Mouse (Mus musculus): Measurements from ENCODE around the gene Ubqln1. TPM values are rescaled to one million over a fixed set of nuclear protein-coding genes. Genes with fewer than 3 reads are reported as not detected.

Ubqln1 gene
- polyA plus RNA-seq, 1 experiment: 88.9 TPM

DNA sequence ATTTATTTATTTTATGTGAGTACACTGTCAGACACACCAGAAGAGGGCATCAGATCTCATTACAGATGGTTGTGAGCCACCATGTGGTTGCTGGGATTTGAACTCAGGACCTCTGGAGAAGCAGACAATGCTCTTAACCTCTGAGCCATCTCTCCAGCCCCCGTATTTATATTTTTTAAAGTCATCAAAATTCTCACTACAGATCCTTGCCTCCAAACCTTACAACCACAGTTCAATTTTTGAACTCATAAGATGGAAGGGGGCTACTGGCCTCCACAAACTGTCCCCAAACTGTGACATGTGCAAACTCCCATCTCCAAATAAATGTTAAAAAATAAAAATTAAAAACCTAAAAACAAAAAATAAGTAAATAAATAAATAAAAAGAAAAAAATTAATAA lies 67.7 kb downstream of the Ubqln1 start:
- TF ChIP-seq GATA1 (IDR thresholded peaks at IDR 0.05; ENCODE audit: low read length): no peak

DNA sequence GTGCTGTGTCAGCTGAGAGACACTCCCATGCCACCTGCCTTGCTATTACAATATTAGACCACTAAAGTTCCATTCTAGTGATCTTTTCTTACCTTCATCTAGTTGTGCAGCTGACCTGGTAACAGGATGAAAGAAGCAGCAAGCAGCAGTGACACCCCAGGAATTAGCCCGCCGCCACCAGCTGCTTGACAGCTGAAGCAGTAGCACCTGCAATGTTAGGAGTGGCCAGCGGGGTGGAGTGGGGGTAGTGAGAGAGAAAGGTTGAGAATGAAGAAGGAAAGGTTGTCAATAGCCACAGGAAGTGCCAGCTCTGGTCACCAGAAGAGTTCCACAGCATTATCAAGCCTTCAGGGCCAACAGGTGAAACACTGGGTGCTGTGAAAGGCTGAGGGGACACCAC lies 83.8 kb downstream of the Ubqln1 start:
- TF ChIP-seq GATA1 (IDR thresholded peaks at IDR 0.05; ENCODE audit: low read length): no peak

DNA sequence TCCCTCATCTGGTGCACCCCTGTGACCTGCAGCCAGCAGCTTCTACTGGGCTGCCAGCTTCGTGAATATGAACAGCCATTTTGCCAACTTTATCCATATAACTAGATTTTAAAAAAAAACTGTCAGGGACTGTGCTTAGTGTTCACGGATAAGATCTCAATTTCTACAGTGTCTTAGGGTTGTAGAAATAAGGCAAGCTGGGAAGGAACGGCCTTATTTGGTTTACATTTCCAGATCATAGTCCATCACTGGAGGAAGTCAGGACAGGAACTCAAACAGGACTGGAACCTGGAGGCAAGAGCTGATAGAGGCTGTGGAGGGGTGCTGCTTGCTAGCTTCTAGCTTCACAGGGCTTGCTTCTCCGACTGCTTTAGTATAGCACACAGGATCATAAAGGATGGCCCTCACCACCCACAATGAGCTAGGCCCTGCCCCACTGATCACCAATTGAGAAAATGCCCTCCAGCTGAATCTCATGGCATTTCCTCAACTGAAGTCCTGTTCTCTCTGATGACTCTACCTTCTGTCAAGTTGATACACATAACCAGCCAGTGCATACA lies 85.7 kb downstream of the Ubqln1 start:
- TF ChIP-seq GATA1 (IDR thresholded peaks at IDR 0.05; ENCODE audit: low read length): no peak

DNA sequence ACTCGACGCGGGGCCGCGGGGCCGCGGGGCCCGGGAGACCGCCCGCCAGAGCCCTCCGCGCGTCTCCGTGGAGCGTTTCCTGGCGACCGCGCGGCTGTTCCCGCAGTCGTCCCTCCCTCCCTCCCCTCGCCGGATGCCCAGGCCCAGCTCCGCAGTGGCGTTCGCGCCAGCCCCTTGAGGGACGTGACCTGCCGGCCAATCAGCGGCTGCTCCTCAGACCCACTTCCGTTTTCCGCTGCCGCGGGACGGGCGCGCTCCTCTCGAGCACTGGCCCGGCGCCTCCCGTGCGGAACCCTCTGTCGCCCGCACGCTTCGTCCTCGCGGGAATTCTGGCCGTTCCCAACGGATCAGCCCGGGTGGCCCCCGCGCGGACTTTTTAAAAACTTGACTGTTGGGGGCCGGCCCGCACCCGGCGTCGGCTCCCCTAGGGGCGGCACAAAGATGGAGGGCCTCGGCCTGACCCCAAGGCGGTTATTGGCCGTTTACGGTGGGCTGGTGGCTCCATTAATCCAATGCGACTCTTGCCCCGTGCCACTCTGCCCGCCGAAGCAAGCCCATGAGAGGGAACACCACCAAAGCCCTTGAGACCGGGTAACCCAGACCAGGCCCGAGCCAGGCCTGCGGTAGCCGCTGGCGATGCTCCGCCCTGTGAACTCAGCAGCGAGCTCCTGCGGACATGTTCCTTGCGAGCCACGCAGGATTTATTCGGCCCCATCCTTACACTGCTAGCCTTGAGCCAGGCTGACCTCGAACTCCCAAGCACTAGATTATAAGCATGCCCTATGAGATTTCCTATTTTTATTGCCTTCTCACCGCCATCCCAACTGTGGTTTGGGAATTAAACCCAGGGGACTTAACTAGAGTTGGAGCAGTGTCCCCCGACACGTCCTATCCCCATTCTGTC lies 86.4 kb downstream of the Ubqln1 start:
- TF ChIP-seq GATA1 (IDR thresholded peaks at IDR 0.05; ENCODE audit: low read length): no peak

DNA sequence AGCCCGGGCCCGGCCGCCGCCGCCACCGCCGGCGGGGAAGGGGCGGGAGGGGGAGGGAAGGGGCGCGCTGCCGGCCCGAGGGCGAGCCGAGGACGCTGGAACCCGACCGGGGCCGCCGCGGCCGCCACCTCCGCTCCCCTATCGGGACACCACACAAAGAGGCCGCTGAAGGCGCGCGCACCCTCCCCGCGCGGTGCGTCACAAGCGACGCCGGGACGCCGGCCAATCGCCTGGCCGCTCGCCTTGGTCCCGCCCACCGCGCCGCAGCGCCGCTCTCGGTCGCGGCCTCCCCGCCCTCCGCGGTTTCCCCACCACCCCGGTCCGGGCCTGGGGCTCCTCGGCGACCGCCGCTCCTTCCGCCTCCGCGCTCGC lies 87.1 kb downstream of the Ubqln1 start, which contains the start of gene Hnrnpa0:
Gene Hnrnpa0 (minus strand): TSS at position 161 of the 372 bp plus-strand sequence.
- TF ChIP-seq GATA1 (IDR thresholded peaks at IDR 0.05; ENCODE audit: low read length): no peak

DNA sequence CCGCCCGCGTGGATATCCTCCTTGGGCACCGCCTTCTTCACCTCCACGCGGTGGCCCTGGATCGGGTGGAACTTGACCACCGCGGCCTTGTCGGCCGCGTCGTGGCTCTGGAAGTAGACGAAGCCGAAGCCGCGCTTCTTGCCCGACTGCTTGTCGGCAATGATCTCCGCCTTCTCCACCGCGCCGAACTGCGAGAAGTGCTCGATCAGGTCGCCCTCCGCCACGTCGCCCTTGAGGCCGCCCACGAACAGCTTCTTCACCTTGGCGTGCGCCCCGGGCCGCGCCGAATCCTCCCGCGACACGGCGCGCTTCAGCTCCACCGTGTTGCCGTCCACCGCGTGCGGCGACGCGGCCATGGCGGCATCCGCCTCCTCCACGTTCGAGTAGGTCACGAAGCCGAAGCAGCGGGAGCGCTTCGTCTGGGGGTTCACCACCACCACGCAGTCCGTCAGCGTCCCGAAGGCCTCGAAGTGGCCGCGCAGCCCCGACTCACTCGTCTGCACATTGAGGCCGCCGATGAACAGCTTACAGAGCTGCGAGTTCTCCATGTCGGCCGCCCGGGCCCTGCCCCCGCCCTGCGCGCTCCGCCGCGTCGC lies 87.6 kb downstream of the Ubqln1 start:
- no peak for TF ChIP-seq GATA1 (IDR thresholded peaks at IDR 0.05; ENCODE audit: low read length)

DNA sequence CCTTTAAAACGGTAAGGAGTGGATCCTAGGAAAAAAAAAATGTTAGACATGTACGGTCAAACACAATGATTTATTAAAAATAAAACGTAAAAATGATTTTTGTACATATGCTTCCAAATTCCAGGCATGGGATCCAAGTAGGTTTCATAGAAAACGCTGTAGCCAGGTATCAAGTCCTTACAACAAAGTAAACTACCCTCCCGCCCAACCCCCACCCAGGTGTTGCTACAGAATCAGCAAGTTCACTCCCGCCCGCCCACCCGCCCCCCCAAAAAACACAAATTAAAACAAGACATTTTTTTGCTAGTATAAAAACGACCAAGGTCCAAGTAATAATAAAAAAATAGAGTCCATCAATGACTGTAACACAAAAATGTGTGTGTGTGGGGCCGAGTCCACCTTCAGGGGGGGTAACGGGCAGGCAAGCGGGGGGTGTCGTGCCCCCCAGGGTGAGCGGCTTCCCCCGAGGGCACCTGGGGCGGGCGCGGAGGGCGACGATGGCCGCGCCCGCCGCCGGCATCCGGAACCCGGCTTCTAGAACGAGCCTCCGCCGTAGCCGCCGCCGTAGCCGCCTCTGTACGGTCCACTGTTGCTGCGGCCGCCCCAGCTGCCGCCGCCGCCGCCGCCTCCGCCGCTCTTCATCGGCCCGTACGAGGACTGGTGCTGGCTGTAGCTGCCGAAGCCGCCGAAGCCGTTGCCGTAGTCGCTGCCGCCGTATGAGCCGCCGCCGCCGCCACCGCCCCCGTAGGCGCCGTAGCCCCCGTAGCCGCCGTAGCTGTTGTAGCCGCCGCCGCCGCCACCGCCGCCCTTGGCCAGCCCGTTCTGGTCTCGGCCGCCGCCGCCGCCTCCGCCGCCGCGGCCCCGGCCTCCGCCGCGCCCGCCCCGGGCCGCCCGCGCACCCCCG lies 88.3 kb downstream of the Ubqln1 start:
- TF ChIP-seq GATA1 (IDR thresholded peaks at IDR 0.05; ENCODE audit: low read length): no peak

Other genes starting within 250 kb of the Ubqln1 start
- not detected in 2 replicates for gene Klhl3, start 102.1 kb downstream of the Ubqln1 start, polyA plus RNA-seq (2012)
- 841 and 1,032 TPM in 2 replicates for gene Hnrnpa0, start 87.1 kb downstream of the Ubqln1 start, polyA plus RNA-seq (2012)
- 9.6 and 15.3 TPM in 2 replicates for gene Idnk, start 58.0 kb downstream of the Ubqln1 start, polyA plus RNA-seq (2012)
- gene Gkap1, start 60.0 kb upstream of the Ubqln1 start, polyA plus RNA-seq (2012): not detected in 2 replicates
- gene Kif27, start 143.5 kb upstream of the Ubqln1 start, polyA plus RNA-seq (2012): not detected in 2 replicates
- gene 2210016F16Rik, start 169.6 kb upstream of the Ubqln1 start, polyA plus RNA-seq (2012): 22.3 and 25.7 TPM in 2 replicates
- gene Rmi1, start 186.6 kb upstream of the Ubqln1 start, polyA plus RNA-seq (2012): 32.2 and 36.9 TPM in 2 replicates
- gene Hnrnpk, start 187.7 kb upstream of the Ubqln1 start, polyA plus RNA-seq (2012): 970 and 1,325 TPM in 2 replicates

All from G1E-ER4 (cell line).